Mouse (Mus musculus) erythroblast, embryonic 14.5 days (primary cell): ENCODE results near the gene Anapc5. TPM values are rescaled to one million over a fixed set of nuclear protein-coding genes. Genes with fewer than 3 reads are reported as not detected.

Experiments used
- H3K27me3 ChIP-seq: 2 replicates; pipeline ENCODE4 v1.6.1; 2012; ENCODE audit warnings: inconsistent platforms; ENCODE audit not compliant: control insufficient read depth
- H3K36me3 ChIP-seq: 2 replicates; pipeline ENCODE4 v1.6.1; 2012; ENCODE audit warnings: mild to moderate bottlenecking, inconsistent platforms; ENCODE audit not compliant: control insufficient read depth
- H3K4me1 ChIP-seq: 2 replicates; pipeline ENCODE4 v1.6.1; 2012; ENCODE audit warnings: inconsistent platforms; ENCODE audit not compliant: control insufficient read depth
- H3K4me3 ChIP-seq: replicated peaks from 2 replicates; pipeline ENCODE3; 2012; ENCODE audit warnings: moderate library complexity, mild to moderate bottlenecking, inconsistent platforms
- H3K9me3 ChIP-seq: 2 replicates; pipeline ENCODE4 v1.6.1; 2012; ENCODE audit warnings: low read length, inconsistent platforms, mixed read lengths; ENCODE audit not compliant: control insufficient read depth
- GATA1 ChIP-seq: IDR thresholded peaks from 2 replicates; pipeline ENCODE4 v1.6.1; 2012; ENCODE audit warnings: low read length, inconsistent platforms, mixed read lengths
- TAL1 ChIP-seq: IDR thresholded peaks from 3 replicates; pipeline ENCODE4 v1.6.1; 2012; ENCODE audit warnings: low read length, inconsistent platforms, mixed read lengths
- polyA plus RNA-seq: library from polyadenylated mRNA; stranded (reverse); fragments of >175 nt; gene quantifications from 2 replicates; pipeline ENCODE4 v1.2.3, GENCODE M21; 2012

Anapc5 gene
- polyA plus RNA-seq, 1 experiment: 37.0 TPM

GRCm38 (mm10) chr5:122755620-122756019, 65.5 kb downstream of the Anapc5 start:
- Histone ChIP-seq H3K4me3 (no peak overlapping the region), H3K4me1 (peaks cover 23% of the 10 kb centered on the region), H3K9me3 (no peaks in the 10 kb centered on the region), H3K27me3 (no peaks in the 10 kb centered on the region), H3K36me3 (peaks cover 77% of the 10 kb centered on the region)
- no peak for TF ChIP-seq GATA1

- H3K4me1 ChIP-seq: peaks cover 13% of the 10 kb centered on the region
- H3K36me3 ChIP-seq: peaks cover 79% of the 10 kb centered on the region
- no peak overlapping the region for H3K4me3 ChIP-seq
- no peaks in the 10 kb centered on the region for H3K27me3 ChIP-seq
- no peaks in the 10 kb centered on the region for H3K9me3 ChIP-seq
- TF ChIP-seq GATA1: no peak
- TF ChIP-seq TAL1: no peak
These were observed 66.7 kb downstream of the Anapc5 start for GRCm38 (mm10) chr5:122754477-122754876.

GRCm38 (mm10) chr5:122747950-122748349, 73.2 kb downstream of the Anapc5 start:
- TF ChIP-seq GATA1: no peak
- no peak for TF ChIP-seq TAL1
- Histone ChIP-seq H3K27me3 (no peaks in the 10 kb centered on the region), H3K36me3 (peaks cover 68% of the 10 kb centered on the region), H3K4me1 (no peaks in the 10 kb centered on the region; the same call in 1 of the 2 replicates), H3K4me3 (no peak overlapping the region), H3K9me3 (no peaks in the 10 kb centered on the region)

- TF ChIP-seq TAL1: no peak
- no peak for TF ChIP-seq GATA1
- peaks cover 72% of the 10 kb centered on the region for H3K36me3 ChIP-seq
- H3K9me3 ChIP-seq: no peaks in the 10 kb centered on the region
These were observed 77.2 kb downstream of the Anapc5 start for GRCm38 (mm10) chr5:122743880-122744422.

More at GRCm38 (mm10) chr5:122743880-122744422, 77.2 kb downstream of the Anapc5 start:
- H3K27me3 ChIP-seq: no peaks in the 10 kb centered on the region
- H3K4me3 ChIP-seq: no peak overlapping the region
- H3K4me1 ChIP-seq: no peaks in the 10 kb centered on the region; the same call in 1 of the 2 replicates

Other genes starting within 250 kb of the Anapc5 start
- not detected in 2 replicates for gene Ift81, start 206.8 kb downstream of the Anapc5 start, polyA plus RNA-seq
- not detected in 2 replicates for gene P2rx7, start 177.4 kb downstream of the Anapc5 start, polyA plus RNA-seq
- 0.03 and 0.24 TPM in 2 replicates for gene P2rx4, start 113.8 kb downstream of the Anapc5 start, polyA plus RNA-seq
- gene Camkk2, start 41.9 kb downstream of the Anapc5 start, polyA plus RNA-seq: 2.1 and 2.4 TPM in 2 replicates
- gene Rnf34, start 28.7 kb upstream of the Anapc5 start, polyA plus RNA-seq: 0.64 and 0.77 TPM in 2 replicates
- 2.1 and 2.4 TPM in 2 replicates for gene Kdm2b, start 168.5 kb upstream of the Anapc5 start, polyA plus RNA-seq
- 0.88 and 1.4 TPM in 2 replicates for gene Orai1, start 193.7 kb upstream of the Anapc5 start, polyA plus RNA-seq
- not detected in 2 replicates for gene Morn3, start 225.7 kb upstream of the Anapc5 start, polyA plus RNA-seq
- 9.4 and 10.1 TPM in 2 replicates for gene Tmem120b, start 247.1 kb upstream of the Anapc5 start, polyA plus RNA-seq